Mouse (Mus musculus): ENCODE data around the gene Epyc. TPM values are rescaled to one million over a fixed set of nuclear protein-coding genes. Genes with fewer than 3 reads are reported as not detected.

The Epyc gene
- 0.21 and 0.48 TPM in 2 replicates for polyA plus RNA-seq (2015; fragmentation: Nextera tagmentation; extraction: Ambion mirVana)

DNA sequence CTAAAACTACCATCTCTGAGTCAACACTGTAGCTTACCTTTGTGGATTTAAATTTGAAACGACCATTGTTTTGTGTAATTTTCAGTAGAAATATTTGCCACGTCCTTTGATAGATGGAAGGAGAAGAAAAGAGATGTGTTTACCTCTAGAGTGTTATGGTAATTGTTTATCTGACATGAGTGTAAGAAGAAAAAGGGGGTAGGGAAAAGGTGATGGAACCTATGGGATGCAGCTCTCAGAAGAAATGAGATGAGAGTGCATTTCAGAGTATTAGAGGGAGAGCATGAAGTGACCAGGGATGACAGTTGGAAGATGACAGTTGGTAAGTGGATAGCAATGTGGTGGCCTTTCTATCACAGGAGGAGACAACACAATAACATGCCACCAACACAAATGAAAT lies at the start of gene Epyc:
Gene Epyc, plus strand, starts transcription at position 301 of the 400 bp plus-strand sequence.
- H3K4me2 ChIP-seq: no peak within 1 kb of the TSS
- no peak within 1 kb of the TSS for H3K27ac ChIP-seq (replicated peaks)
- H3K9ac ChIP-seq: no peak within 1 kb of the TSS
- no peaks in the 10 kb centered on the region for H3K4me1 ChIP-seq (replicated peaks)
- no peak for ATAC-seq (ENCODE audit: low FRiP score, low read depth)
- no peak within 1 kb of the TSS for H3K4me3 ChIP-seq
- WGBS: 87% methylated on average over 2 of the region's 2 CpGs
- no peaks in the 10 kb centered on the region for H3K9me3 ChIP-seq
- no peaks in the 10 kb centered on the region for H3K27me3 ChIP-seq
- no peaks in the 10 kb centered on the region for H3K36me3 ChIP-seq

DNA sequence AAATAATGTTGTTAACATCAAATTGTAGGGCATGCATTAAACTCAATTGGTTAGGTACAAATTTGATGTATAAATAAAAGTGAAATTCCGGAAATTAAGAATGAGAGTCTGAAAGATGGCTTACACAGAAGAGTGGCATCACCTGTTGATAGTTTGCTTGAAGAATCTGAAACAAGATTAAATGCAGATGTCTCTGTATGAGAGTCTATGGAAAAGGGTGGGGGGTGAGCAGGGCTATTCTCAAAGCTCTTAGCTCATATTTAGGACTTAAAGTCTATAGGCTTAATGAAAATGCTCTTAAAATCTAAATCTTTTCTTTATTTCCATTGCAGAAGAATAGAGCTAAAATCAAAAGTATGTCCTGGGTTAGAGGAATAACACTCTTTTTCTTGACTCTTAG lies 48.2 kb upstream of the Epyc start:
- Histone ChIP-seq H3K9me3 (no peaks in the 10 kb centered on the region), H3K4me1 (replicated peaks) (no peaks in the 10 kb centered on the region), H3K27ac (replicated peaks) (no peak overlapping the region), H3K4me2 (no peak overlapping the region), H3K36me3 (no peaks in the 10 kb centered on the region), H3K27me3 (no peaks in the 10 kb centered on the region), H3K9ac (no peak overlapping the region), H3K4me3 (no peak overlapping the region)
- no peak for ATAC-seq (ENCODE audit: low FRiP score, low read depth)
- 88% methylated on average over 1 of the region's 1 CpGs for WGBS

DNA sequence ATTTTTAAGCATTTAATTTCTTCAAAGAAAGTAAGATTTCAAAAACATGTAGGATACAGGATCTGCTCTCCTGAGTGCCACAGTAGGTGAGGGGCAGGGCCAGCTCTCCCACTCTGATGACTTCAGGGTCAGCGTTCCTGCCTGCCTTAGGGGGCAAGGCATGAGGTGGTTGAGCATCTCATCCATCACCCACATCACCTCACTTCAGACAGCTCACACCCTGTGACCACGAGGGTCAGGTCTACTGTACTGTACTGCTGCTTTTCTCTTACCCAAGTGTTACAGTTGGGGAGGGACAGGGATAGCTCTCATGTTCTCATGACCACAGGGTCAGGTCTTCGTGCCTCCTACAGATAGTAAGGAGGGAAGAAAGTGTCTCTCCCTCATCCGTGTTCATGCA lies 42.1 kb upstream of the Epyc start:
- H3K9ac ChIP-seq: no peak overlapping the region
- ATAC-seq (ENCODE audit: low FRiP score, low read depth): no peak
- no peak overlapping the region for H3K27ac ChIP-seq (replicated peaks)
- H3K4me3 ChIP-seq: no peak overlapping the region
- 83% methylated on average over 4 of the region's 4 CpGs for WGBS
- no peaks in the 10 kb centered on the region for H3K36me3 ChIP-seq
- H3K4me2 ChIP-seq: no peak overlapping the region
- no peaks in the 10 kb centered on the region for H3K4me1 ChIP-seq (replicated peaks)
- no peaks in the 10 kb centered on the region for H3K9me3 ChIP-seq
- H3K27me3 ChIP-seq: no peaks in the 10 kb centered on the region

DNA sequence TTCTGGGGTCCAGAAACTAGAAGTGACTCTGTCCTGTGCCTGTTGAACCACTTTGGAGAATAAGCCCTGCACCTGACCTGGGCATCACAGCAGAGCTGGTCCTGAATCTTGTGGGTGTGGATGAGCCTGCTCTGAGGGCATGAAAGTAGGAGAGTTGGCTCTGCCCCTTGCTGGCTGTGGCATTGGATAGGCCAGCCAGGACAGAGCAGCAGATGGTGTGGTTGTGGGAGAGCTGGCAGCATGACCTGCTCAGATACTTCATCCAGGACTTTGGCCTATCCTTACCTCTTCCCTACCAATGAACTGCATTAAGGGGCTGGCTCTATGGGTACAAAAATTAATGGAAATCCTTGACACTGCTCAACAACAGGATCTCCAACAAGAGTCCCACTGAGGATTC lies 40.6 kb upstream of the Epyc start:
- no peak overlapping the region for H3K27ac ChIP-seq (replicated peaks)
- H3K4me2 ChIP-seq: no peak overlapping the region
- no peaks in the 10 kb centered on the region for H3K9me3 ChIP-seq
- H3K27me3 ChIP-seq: no peaks in the 10 kb centered on the region
- no peaks in the 10 kb centered on the region for H3K36me3 ChIP-seq
- no peak overlapping the region for H3K9ac ChIP-seq
- H3K4me1 ChIP-seq (replicated peaks): no peaks in the 10 kb centered on the region
- ATAC-seq (ENCODE audit: low FRiP score, low read depth): no peak
- no peak overlapping the region for H3K4me3 ChIP-seq

DNA sequence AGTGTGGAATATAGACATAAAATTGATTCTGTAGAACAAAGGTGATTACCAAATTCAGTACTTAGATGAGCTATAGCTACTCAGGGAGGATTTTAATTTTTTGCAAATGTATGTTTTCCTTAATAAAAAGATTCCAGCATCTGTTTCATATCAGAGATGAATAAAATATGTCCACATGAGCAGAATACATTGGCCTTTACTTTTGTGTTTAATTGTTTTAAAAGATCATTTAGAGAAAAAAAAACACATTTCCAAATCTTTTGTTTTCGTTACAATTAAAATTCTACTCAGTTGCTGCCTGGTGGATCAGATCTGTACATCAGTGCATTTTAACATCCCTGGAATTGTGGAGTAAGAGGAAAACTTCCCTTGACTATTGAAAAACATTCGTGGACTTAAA lies 37.3 kb upstream of the Epyc start, which contains the start of gene Kera:
Gene Kera, plus strand, starts transcription at position 301 of the 400 bp plus-strand sequence.
- H3K27ac ChIP-seq (replicated peaks): no peak within 1 kb of the TSS
- WGBS: 84% methylated on average over 2 of the region's 2 CpGs

DNA sequence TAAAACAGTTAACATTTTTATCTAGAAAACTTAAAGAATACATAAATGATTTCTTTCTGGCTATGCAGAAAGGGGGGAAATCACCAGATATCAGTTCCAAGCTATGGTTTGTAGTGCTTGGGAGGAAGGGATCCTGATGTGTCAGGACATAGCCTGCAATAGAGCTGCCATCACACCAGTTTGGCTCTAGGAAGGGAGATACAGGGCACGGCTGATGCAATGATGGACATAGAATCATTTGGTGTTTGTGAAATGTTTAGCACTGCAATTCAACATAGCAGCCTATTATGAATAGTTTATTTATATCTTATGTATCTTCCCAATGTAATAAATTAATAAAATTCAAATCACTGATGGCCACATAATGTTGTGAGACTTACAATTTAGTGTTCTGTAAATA lies 21.5 kb upstream of the Epyc start:
- Histone ChIP-seq H3K4me2 (no peak overlapping the region), H3K9ac (no peak overlapping the region), H3K27me3 (no peaks in the 10 kb centered on the region), H3K4me3 (no peak overlapping the region), H3K27ac (replicated peaks) (no peak overlapping the region), H3K9me3 (no peaks in the 10 kb centered on the region), H3K36me3 (no peaks in the 10 kb centered on the region), H3K4me1 (replicated peaks) (no peaks in the 10 kb centered on the region)
- WGBS: 88% methylated on average over 1 of the region's 1 CpGs
- no peak for ATAC-seq (ENCODE audit: low FRiP score, low read depth)

More for the DNA sequence above, 37.3 kb upstream of the Epyc start, which contains the start of gene Kera:
- Histone ChIP-seq H3K4me2 (no peak within 1 kb of the TSS), H3K9ac (no peak within 1 kb of the TSS), H3K27me3 (no peaks in the 10 kb centered on the region), H3K36me3 (no peaks in the 10 kb centered on the region), H3K4me1 (replicated peaks) (no peaks in the 10 kb centered on the region), H3K9me3 (no peaks in the 10 kb centered on the region), H3K4me3 (no peak within 1 kb of the TSS)
- ATAC-seq (ENCODE audit: low FRiP score, low read depth): no peak

DNA sequence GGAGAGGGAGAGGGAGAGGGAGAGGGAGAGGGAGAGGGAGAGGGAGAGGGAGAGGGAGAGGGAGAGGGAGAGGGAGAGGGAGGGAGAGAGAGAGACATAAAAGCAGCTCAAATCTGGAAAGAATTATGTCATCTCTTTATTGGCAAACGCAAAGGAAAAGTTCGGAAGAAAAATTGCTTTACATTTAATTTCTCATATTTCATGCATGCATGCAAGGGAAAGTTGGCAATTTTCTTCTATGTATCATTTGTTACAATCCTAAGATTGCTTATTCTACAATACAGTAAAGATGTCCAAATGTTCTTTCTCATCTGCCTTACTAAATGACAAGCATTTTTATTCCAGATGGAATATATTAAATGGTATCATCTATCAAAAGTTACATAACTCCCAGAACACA lies 19.5 kb upstream of the Epyc start:
- no peak overlapping the region for H3K27ac ChIP-seq (replicated peaks)
- 81% methylated on average over 2 of the region's 2 CpGs for WGBS
- no peaks in the 10 kb centered on the region for H3K27me3 ChIP-seq
- no peak for ATAC-seq (ENCODE audit: low FRiP score, low read depth)
- H3K9me3 ChIP-seq: no peaks in the 10 kb centered on the region
- no peak overlapping the region for H3K4me2 ChIP-seq
- H3K4me1 ChIP-seq (replicated peaks): no peaks in the 10 kb centered on the region
- H3K4me3 ChIP-seq: no peak overlapping the region
- no peaks in the 10 kb centered on the region for H3K36me3 ChIP-seq
- H3K9ac ChIP-seq: no peak overlapping the region

DNA sequence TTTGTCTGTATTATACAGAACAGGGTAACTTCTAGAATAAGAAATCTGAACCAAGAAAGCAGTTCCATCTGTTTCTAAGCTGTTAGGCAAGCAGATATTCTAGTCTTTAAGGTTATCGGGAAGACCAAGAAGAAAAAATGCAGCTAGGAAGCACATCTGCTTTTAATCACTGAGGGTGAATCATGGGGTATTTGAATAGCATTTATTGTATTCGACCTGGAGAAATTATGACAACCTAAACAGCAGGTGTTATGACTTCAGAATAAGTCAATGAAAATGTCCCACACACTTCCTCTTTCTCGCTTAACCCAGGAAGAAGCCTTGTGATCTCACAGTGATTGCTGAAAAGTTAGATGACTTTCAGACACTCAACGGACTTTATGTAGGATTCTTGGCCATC lies 18.8 kb upstream of the Epyc start:
- Histone ChIP-seq H3K27me3 (no peaks in the 10 kb centered on the region), H3K9ac (no peak overlapping the region), H3K9me3 (no peaks in the 10 kb centered on the region), H3K4me2 (no peak overlapping the region), H3K27ac (replicated peaks) (no peak overlapping the region), H3K4me3 (no peak overlapping the region), H3K36me3 (no peaks in the 10 kb centered on the region), H3K4me1 (replicated peaks) (no peaks in the 10 kb centered on the region)
- WGBS: 71% methylated on average over 4 of the region's 4 CpGs
- ATAC-seq (ENCODE audit: low FRiP score, low read depth): no peak

DNA sequence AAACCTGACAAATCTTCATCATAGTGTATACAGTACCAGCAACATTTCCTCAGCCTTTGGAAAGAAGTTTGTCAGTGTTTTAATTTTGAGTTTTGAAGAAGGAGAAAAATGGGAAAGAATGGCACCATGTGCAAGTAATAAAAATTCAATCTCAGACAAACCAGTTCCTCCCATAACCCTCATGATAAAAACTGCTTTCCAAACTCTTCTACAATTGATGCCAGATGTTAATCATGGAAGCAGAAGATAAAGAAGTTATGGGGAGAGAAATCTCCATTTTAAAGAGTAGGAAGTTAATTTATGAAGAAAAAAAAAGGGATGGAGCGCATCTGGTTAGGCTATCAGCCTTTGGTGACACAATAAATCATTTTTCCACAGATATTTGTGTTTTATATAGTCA lies 17.3 kb upstream of the Epyc start:
- no peaks in the 10 kb centered on the region for H3K9me3 ChIP-seq
- WGBS: 89% methylated on average over 1 of the region's 1 CpGs
- H3K27me3 ChIP-seq: no peaks in the 10 kb centered on the region
- no peak overlapping the region for H3K9ac ChIP-seq
- no peaks in the 10 kb centered on the region for H3K4me1 ChIP-seq (replicated peaks)
- H3K27ac ChIP-seq (replicated peaks): no peak overlapping the region
- H3K4me3 ChIP-seq: no peak overlapping the region
- ATAC-seq (ENCODE audit: low FRiP score, low read depth): no peak
- H3K4me2 ChIP-seq: no peak overlapping the region
- no peaks in the 10 kb centered on the region for H3K36me3 ChIP-seq

DNA sequence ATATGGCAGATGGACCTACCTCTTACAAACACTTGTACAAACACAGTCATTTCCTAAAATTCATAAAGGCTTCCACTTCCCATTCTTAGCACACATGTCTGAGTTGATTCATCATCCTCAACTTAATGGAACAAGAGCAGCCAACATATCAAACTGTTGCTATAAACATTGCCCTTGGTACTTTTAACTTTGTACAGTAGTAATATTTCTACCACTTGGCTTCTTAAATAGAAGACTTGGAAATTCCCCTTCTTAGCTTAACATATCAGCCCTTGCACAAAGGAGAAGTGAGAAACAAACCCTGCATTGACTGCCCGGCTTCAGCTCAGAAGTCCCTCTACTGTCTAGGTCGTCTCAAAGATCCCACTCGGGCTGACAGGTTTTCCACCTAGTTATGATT lies 12.8 kb upstream of the Epyc start:
- ATAC-seq (ENCODE audit: low FRiP score, low read depth): no peak
- WGBS: 89% methylated on average over 3 of the region's 3 CpGs

DNA sequence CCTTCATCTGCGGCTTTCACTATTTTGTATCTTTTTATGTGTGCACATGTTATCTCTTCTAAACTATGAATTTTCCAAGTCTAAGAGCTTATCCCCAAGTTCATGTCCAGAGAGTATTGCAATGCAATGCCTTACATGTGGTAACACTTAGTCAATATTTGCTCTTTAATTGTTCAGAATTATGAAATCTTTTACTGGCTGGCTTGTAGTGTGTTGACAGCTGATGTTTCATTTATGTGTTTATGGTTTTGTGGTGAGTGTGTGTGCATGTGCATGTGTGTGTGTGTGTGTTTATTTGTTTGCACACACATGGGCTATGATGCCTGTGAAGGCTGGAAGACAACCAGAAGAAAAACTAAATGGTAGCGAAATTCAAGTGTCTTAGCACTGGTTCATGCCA lies 1.9 kb upstream of the Epyc start:
- no peaks in the 10 kb centered on the region for H3K27me3 ChIP-seq

More for the DNA sequence above, 12.8 kb upstream of the Epyc start:
- H3K36me3 ChIP-seq: no peaks in the 10 kb centered on the region
- no peaks in the 10 kb centered on the region for H3K9me3 ChIP-seq
- H3K9ac ChIP-seq: no peak overlapping the region
- no peaks in the 10 kb centered on the region for H3K27me3 ChIP-seq
- H3K4me3 ChIP-seq: no peak overlapping the region
- no peak overlapping the region for H3K27ac ChIP-seq (replicated peaks)
- no peak overlapping the region for H3K4me2 ChIP-seq
- H3K4me1 ChIP-seq (replicated peaks): no peaks in the 10 kb centered on the region

DNA sequence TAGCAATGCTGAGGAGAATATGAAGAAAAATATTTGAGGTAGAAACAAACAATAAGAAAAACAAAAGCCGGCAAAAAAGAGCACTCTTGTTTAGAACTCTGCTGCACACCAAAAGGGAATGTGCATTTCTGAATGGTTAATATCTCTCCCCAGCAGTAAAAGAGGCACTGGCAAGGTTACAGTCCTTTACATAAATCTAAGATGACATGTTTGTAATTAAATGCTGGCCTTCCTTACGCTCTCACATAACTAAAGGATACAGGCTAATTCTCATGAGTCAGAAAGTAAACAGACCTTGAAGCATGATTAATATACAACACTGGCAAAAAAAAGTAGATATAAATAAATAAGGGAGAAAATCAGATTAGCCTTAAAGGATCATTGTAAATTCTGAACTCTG lies 6.5 kb downstream of the Epyc start:
- ATAC-seq (ENCODE audit: low FRiP score, low read depth): no peak
- 73% methylated on average over 2 of the region's 2 CpGs for WGBS
- no peak overlapping the region for H3K4me2 ChIP-seq

More for the DNA sequence above, 1.9 kb upstream of the Epyc start:
- H3K36me3 ChIP-seq: no peaks in the 10 kb centered on the region
- H3K4me3 ChIP-seq: no peak overlapping the region
- ATAC-seq (ENCODE audit: low FRiP score, low read depth): no peak
- H3K4me1 ChIP-seq (replicated peaks): no peaks in the 10 kb centered on the region
- no peak overlapping the region for H3K27ac ChIP-seq (replicated peaks)
- no peaks in the 10 kb centered on the region for H3K9me3 ChIP-seq
- no peak overlapping the region for H3K4me2 ChIP-seq
- H3K9ac ChIP-seq: no peak overlapping the region
- WGBS: 93% methylated on average over 2 of the region's 2 CpGs

DNA sequence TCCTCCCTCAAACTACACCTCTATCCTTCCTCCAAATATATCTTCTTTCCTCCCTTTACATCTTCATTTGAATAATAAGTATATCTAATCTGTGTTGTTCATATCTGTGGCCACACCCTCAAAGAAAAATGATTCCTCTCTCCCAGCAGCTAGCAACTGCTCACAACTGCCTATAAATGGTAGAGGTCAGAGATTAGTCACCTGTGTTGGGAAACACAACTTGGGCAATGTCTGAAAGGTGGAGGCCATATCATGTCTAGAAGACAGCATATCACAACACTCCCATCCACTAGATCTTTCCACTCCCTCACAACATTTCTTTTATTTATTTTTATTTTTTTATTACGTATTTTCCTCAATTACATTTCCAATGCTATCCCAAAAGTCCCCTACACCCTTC lies 15.6 kb downstream of the Epyc start:
- ATAC-seq (ENCODE audit: low FRiP score, low read depth): no peak
- H3K36me3 ChIP-seq: no peaks in the 10 kb centered on the region
- no peaks in the 10 kb centered on the region for H3K4me1 ChIP-seq (replicated peaks)
- H3K4me3 ChIP-seq: no peak overlapping the region
- H3K4me2 ChIP-seq: no peak overlapping the region
- no peaks in the 10 kb centered on the region for H3K9me3 ChIP-seq
- no peaks in the 10 kb centered on the region for H3K27me3 ChIP-seq
- WGBS: 94% methylated on average over 1 of the region's 1 CpGs
- H3K27ac ChIP-seq (replicated peaks): no peak overlapping the region
- no peak overlapping the region for H3K9ac ChIP-seq

More for the DNA sequence above, 6.5 kb downstream of the Epyc start:
- H3K27ac ChIP-seq (replicated peaks): no peak overlapping the region
- no peaks in the 10 kb centered on the region for H3K36me3 ChIP-seq
- no peaks in the 10 kb centered on the region for H3K27me3 ChIP-seq
- H3K9me3 ChIP-seq: no peaks in the 10 kb centered on the region
- no peaks in the 10 kb centered on the region for H3K4me1 ChIP-seq (replicated peaks)
- no peak overlapping the region for H3K9ac ChIP-seq
- H3K4me3 ChIP-seq: no peak overlapping the region

Measured in hindbrain, embryonic 15.5 days (tissue).